Mouse (Mus musculus): ENCODE measurements at regions not wholly inside any gene's neighbourhood (a gene's known extent, or its start where the extent isn't known, plus 50 kb on each side); places are given as distances from the start of the nearest gene placed in this dataset.
"Not testable (repeated sequence)": the region's sequence is repeated elsewhere in the genome, so short reads cannot be mapped to it uniquely, and the experiment has no call there.

DNA sequence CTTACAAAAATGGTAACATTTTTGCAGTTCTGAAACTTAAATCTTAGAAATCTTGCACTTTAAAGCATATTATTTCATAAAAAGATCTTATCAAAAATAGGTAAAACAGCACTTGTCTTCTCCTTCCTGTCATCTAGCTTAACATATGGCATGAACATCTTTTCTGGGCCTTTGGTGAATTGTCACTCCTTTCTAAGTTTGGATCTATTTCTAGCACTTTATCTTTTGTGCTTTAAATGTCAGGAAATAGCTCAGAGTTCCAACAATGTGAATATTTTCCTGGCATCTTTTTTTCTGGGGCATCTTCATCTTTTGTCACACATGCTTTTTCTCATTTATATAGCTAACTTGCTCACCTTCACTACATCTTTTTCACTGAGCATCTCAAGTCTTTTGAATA, 527.4 kb upstream of the Gm5150 start:
- DNase-seq: no peak
- TF ChIP-seq POLR2A (IDR thresholded peaks at IDR 0.05; ENCODE audit: low read depth, low read length): no peak
- TF ChIP-seq CTCF (conservative IDR thresholded peaks at IDR 0.05; ENCODE audit: insufficient read depth, insufficient read length, low read depth, low read length): no peak
- no peak overlapping the region for H3K27ac ChIP-seq (ENCODE audit: insufficient read depth, low read depth, low read length)
- no peaks in the 10 kb centered on the region for H3K27me3 ChIP-seq (replicated peaks; ENCODE audit: control insufficient read depth, insufficient read depth, low read length)
- no peak overlapping the region for H3K4me3 ChIP-seq (ENCODE audit: insufficient read depth, low read depth, low read length)
- no peaks in the 10 kb centered on the region for H3K36me3 ChIP-seq (ENCODE audit: control insufficient read depth, insufficient read depth, low read length)
- H3K4me1 ChIP-seq (ENCODE audit: control insufficient read depth, insufficient read depth, low read length): no peaks in the 10 kb centered on the region

DNA sequence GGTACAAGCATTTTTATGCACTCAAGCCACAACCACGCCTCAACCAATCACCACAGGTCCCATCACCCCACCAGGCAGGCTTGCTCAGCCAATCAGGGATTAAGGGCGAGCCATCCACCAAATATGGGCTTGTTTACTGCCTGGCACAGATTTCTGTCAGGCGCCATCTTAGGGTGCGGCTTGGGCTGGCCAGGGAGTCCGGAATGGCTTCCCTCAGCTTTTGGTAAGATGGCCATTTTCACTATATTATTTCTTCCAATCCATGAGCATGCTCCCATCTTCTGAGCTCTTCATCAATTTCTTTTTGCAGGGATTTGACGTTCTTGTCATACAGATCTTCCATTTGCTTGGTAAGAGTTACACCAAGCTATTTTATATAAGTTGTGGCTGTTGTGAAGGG, 521.3 kb upstream of the Gm5150 start:
- not testable (repeated sequence) for H3K4me3 ChIP-seq (ENCODE audit: insufficient read depth, low read depth, low read length); H3K36me3 ChIP-seq (ENCODE audit: control insufficient read depth, insufficient read depth, low read length); DNase-seq; H3K27me3 ChIP-seq (replicated peaks; ENCODE audit: control insufficient read depth, insufficient read depth, low read length); H3K4me1 ChIP-seq (ENCODE audit: control insufficient read depth, insufficient read depth, low read length); H3K27ac ChIP-seq (ENCODE audit: insufficient read depth, low read depth, low read length)
- WGBS: 76% methylated on average over 6 of the region's 6 CpGs

DNA sequence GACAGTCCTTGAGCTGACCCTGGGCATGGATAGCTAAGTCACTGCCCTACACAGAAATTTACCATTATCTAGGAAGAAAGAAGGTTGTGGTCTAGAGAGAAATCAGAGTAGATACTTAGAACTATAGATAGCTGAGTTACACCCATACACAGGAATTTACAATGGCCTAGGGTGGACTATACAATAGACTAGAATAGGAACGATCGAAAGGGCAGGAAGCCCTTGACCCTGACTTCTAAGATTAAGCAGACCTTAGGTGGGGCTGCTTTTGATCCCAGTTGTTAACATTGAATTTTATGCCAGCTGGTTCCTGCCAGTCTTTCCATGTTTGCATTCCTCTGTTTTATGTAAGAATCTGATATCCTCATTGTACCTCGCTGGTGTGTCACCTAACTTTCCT, 482.2 kb upstream of the Gm5150 start:
- 74% methylated on average over 3 of the region's 3 CpGs for WGBS
- H3K4me1 ChIP-seq (ENCODE audit: control insufficient read depth, insufficient read depth, low read length); H3K27ac ChIP-seq (ENCODE audit: insufficient read depth, low read depth, low read length); H3K36me3 ChIP-seq (ENCODE audit: control insufficient read depth, insufficient read depth, low read length); H3K4me3 ChIP-seq (ENCODE audit: insufficient read depth, low read depth, low read length); DNase-seq; H3K27me3 ChIP-seq (replicated peaks; ENCODE audit: control insufficient read depth, insufficient read depth, low read length): not testable (repeated sequence)

DNA sequence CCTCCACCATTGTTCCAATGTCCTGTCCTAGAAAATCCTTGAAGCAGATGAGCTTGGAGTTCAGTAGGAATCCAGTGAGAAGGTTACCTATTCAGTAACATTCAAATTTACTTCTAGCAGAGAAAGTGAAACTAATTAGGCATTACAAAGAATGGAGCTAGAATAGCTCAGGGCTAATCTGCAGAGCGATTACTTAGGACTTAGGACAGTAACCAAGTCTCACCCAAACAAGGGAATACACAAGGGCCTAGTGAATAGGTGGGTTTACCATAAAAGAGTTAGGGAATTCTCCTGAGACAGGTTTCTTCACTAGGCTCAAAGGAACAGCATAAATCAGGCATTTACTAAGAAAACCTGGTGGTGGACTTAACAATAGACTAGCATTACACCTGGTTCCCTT, 476.5 kb upstream of the Gm5150 start:
- no peak for DNase-seq
- H3K4me1 ChIP-seq (ENCODE audit: control insufficient read depth, insufficient read depth, low read length): no peaks in the 10 kb centered on the region
- TF ChIP-seq CTCF (conservative IDR thresholded peaks at IDR 0.05; ENCODE audit: insufficient read depth, insufficient read length, low read depth, low read length) (no peak), POLR2A (IDR thresholded peaks at IDR 0.05; ENCODE audit: low read depth, low read length) (no peak)
- no peak overlapping the region for H3K27ac ChIP-seq (ENCODE audit: insufficient read depth, low read depth, low read length)
- H3K36me3 ChIP-seq (ENCODE audit: control insufficient read depth, insufficient read depth, low read length): no peaks in the 10 kb centered on the region
- WGBS: 89% methylated on average over 1 of the region's 1 CpGs
- H3K27me3 ChIP-seq (replicated peaks; ENCODE audit: control insufficient read depth, insufficient read depth, low read length): no peaks in the 10 kb centered on the region
- no peak overlapping the region for H3K4me3 ChIP-seq (ENCODE audit: insufficient read depth, low read depth, low read length)

DNA sequence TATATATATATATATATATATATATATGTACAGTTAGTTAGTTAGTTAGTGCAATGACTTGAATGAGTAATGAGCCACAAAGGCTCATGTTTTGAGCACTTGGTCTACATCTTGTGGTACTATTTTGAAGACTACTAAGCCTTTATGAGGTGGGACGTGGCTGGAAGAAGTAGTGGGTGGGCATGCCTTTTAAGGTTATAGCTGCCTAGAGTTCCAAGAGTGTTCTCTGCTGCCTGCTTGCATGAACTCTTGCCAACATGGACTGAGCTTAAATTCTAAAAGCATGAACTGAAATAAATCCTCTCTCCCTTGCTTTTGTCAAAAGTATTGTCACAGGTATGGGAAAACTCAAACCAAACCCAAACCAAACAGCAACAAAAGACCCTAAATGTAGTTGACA, 465.1 kb upstream of the Gm5150 start:
- WGBS: 69% methylated on average over 1 of the region's 1 CpGs
- no peak overlapping the region for H3K4me3 ChIP-seq (ENCODE audit: insufficient read depth, low read depth, low read length)
- no peak overlapping the region for H3K27ac ChIP-seq (ENCODE audit: insufficient read depth, low read depth, low read length)
- TF ChIP-seq POLR2A (IDR thresholded peaks at IDR 0.05; ENCODE audit: low read depth, low read length): no peak
- TF ChIP-seq CTCF (conservative IDR thresholded peaks at IDR 0.05; ENCODE audit: insufficient read depth, insufficient read length, low read depth, low read length): no peak
- no peaks in the 10 kb centered on the region; the same call in 1 of the 2 replicates for H3K4me1 ChIP-seq (ENCODE audit: control insufficient read depth, insufficient read depth, low read length)
- no peak for DNase-seq
- H3K36me3 ChIP-seq (ENCODE audit: control insufficient read depth, insufficient read depth, low read length): no peaks in the 10 kb centered on the region
- H3K27me3 ChIP-seq (replicated peaks; ENCODE audit: control insufficient read depth, insufficient read depth, low read length): no peaks in the 10 kb centered on the region

DNA sequence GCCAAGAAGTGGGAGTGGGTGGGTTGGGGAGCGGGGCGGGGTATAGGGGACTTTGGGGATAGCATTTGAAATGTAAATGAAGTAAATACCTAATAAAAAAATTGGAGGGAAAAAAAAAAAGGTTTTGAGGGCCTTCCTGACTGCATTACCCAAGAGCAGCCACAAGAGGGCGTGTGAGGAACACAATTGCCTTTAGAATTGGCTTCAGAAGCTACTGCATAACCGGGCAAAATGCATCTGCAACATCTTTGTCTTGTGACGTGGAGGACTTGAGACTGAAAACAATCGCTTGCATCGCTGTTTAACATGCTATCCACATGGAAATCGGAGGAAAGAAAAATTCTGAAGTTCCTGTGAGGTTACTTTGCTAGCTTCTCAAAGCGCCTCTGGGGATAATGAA, 460.2 kb upstream of the Gm5150 start:
- no peaks in the 10 kb centered on the region; the same call in 1 of the 2 replicates for H3K4me1 ChIP-seq (ENCODE audit: control insufficient read depth, insufficient read depth, low read length)
- H3K4me3 ChIP-seq (ENCODE audit: insufficient read depth, low read depth, low read length): no peak overlapping the region
- peak; percentile 22 for DNase-seq
- 16% methylated on average over 9 of the region's 9 CpGs for WGBS
- H3K27me3 ChIP-seq (replicated peaks; ENCODE audit: control insufficient read depth, insufficient read depth, low read length): no peaks in the 10 kb centered on the region
- H3K36me3 ChIP-seq (ENCODE audit: control insufficient read depth, insufficient read depth, low read length): no peaks in the 10 kb centered on the region
- H3K27ac ChIP-seq (ENCODE audit: insufficient read depth, low read depth, low read length): no peak overlapping the region
- peak; percentile 64 for TF ChIP-seq CTCF (conservative IDR thresholded peaks at IDR 0.05; ENCODE audit: insufficient read depth, insufficient read length, low read depth, low read length)
- TF ChIP-seq POLR2A (IDR thresholded peaks at IDR 0.05; ENCODE audit: low read depth, low read length): no peak

DNA sequence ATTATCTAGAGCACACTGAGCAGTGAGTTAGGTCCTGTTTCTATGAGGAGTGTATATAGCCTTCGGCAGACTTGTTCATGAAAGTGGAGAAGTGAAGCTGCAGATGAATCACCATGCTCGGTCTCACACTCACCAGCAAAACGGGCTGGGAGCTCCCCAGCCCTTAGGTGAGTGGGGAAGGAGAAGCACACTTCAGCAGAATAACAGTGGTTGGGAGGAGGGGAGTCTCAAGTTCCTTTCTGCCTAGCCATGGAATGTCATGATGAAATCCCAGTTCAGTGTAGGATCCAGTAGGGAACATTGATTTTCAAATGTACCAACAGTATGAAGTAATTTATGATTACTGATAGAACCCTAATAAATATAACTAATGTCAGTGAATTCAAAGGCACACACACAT, 459.1 kb upstream of the Gm5150 start:
- no peak overlapping the region for H3K4me3 ChIP-seq (ENCODE audit: insufficient read depth, low read depth, low read length)
- no peaks in the 10 kb centered on the region for H3K36me3 ChIP-seq (ENCODE audit: control insufficient read depth, insufficient read depth, low read length)
- no peaks in the 10 kb centered on the region; the same call in 1 of the 2 replicates for H3K4me1 ChIP-seq (ENCODE audit: control insufficient read depth, insufficient read depth, low read length)
- H3K27me3 ChIP-seq (replicated peaks; ENCODE audit: control insufficient read depth, insufficient read depth, low read length): no peaks in the 10 kb centered on the region
- DNase-seq: no peak
- TF ChIP-seq CTCF (conservative IDR thresholded peaks at IDR 0.05; ENCODE audit: insufficient read depth, insufficient read length, low read depth, low read length): no peak
- TF ChIP-seq POLR2A (IDR thresholded peaks at IDR 0.05; ENCODE audit: low read depth, low read length): no peak
- WGBS: 61% methylated on average over 3 of the region's 3 CpGs
- H3K27ac ChIP-seq (ENCODE audit: insufficient read depth, low read depth, low read length): no peak overlapping the region

DNA sequence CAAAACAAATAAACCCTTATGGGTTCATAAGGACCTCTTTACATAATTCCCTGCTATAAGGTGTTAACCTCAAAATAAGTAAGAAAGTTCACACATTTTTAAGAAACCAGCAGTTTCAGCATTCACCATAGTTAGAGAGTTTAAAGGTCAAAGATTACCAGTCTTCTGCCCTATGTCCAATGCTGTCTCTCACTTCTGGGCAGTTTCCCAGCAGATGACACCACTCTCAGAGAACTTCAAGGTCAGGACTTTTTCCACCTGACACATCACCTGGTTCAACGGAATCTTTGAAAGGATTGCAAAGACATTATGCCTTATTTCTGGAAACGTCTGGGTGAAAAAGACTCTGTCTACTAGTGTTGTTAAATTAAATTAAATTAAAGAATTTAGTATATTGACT, 458.1 kb upstream of the Gm5150 start:
- DNase-seq: peak; percentile 52
- no peak overlapping the region for H3K4me3 ChIP-seq (ENCODE audit: insufficient read depth, low read depth, low read length)
- no peak for TF ChIP-seq POLR2A (IDR thresholded peaks at IDR 0.05; ENCODE audit: low read depth, low read length)
- no peak for TF ChIP-seq CTCF (conservative IDR thresholded peaks at IDR 0.05; ENCODE audit: insufficient read depth, insufficient read length, low read depth, low read length)
- H3K27me3 ChIP-seq (replicated peaks; ENCODE audit: control insufficient read depth, insufficient read depth, low read length): no peaks in the 10 kb centered on the region
- no peak overlapping the region for H3K27ac ChIP-seq (ENCODE audit: insufficient read depth, low read depth, low read length)
- H3K36me3 ChIP-seq (ENCODE audit: control insufficient read depth, insufficient read depth, low read length): no peaks in the 10 kb centered on the region
- no peaks in the 10 kb centered on the region; the same call in 1 of the 2 replicates for H3K4me1 ChIP-seq (ENCODE audit: control insufficient read depth, insufficient read depth, low read length)
- 41% methylated on average over 2 of the region's 2 CpGs for WGBS
